Mouse (Mus musculus) naive thymus-derived CD4-positive, alpha-beta T cell, adult 2 months (primary cell): ENCODE measurements around the gene Tlx2.

Experiments
- DNase-seq: peaks from one replicate; pipeline ENCODE4 v3.0.0-alpha.2; 2011; ENCODE audit warnings: low read depth

Tlx2 gene

DNA sequence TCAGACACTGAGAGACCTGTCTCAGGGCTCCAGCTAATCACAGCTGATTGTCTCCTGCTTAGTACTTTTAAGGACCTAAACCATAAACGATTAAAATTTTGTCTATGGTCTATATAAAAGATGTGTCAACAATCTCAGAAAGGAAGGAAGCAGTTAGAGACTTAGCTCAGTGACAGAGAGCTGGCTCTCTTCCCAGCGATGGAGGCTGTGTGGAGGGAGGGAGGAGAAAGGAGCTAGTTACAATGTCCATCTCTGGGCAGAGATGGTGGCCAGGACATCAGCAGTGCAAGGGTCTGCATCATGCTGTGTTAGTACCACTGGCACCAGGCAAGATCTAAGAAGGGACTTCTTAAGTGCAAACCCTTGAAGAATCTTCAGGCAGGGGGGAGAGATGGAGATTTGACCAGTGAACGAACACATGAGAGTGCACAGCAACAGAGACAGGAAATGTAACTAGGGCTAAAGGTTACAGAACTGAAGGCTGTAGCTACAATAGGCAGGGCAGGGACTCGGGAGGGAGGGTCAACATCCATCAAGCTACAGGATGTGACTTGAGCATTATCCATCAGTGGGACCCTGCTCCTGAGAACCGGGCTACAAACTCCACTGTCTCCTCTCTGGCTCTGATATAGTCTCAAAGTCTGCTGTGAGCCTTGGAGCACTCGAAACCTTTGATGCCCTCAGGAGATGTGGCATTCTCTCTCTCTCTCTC lies 22.5 kb upstream of the Tlx2 start:
- no peak for DNase-seq

DNA sequence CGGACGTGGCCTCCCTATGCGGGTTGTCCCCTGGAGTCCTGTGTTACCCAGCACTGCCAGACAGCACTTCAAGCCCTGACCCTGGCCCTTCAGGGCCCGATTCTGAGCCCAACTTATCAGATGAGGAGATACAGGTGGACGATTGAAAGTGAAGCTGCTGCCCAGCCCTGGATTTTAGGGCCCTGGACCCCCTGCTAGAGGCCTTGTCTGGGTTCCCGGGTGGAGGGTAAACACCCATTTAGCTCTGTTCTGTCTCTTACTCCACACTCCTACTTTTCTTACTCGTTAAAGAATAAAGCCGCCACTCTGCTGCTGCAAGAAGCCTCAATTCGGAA lies 17.8 kb upstream of the Tlx2 start:
- no peak for DNase-seq

DNA sequence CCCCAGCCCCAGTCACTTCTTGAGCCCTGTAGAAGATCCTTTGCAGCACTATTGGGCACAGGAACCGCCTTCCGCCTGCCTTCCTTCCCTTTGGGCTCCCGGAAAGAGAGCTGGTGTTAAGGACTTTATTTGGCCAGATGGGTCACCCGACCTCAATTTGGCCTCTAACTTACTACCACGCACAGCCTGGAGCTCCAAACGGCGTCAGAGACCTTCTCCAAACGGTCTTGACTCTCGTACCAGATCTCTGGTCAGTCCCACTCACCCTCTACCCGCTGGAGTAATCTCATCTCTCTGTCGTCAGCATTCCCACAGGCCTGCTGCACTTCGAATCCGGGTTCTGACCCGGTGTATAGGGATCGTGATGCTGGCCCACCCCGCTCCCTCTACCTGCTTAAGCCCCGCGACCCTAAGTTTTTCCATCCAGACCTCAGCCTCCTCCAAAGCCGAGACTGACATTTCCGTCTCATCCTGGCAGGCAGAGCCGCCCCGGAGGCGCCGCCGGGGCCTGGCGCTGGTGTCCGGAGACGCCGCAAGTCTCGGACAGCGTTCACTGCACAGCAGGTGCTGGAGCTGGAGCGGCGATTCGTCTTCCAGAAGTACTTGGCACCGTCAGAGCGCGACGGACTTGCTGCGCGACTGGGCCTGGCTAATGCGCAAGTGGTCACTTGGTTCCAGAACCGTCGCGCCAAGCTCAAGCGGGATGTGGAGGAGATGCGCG lies 17.3 kb upstream of the Tlx2 start:
- no peak for DNase-seq

DNA sequence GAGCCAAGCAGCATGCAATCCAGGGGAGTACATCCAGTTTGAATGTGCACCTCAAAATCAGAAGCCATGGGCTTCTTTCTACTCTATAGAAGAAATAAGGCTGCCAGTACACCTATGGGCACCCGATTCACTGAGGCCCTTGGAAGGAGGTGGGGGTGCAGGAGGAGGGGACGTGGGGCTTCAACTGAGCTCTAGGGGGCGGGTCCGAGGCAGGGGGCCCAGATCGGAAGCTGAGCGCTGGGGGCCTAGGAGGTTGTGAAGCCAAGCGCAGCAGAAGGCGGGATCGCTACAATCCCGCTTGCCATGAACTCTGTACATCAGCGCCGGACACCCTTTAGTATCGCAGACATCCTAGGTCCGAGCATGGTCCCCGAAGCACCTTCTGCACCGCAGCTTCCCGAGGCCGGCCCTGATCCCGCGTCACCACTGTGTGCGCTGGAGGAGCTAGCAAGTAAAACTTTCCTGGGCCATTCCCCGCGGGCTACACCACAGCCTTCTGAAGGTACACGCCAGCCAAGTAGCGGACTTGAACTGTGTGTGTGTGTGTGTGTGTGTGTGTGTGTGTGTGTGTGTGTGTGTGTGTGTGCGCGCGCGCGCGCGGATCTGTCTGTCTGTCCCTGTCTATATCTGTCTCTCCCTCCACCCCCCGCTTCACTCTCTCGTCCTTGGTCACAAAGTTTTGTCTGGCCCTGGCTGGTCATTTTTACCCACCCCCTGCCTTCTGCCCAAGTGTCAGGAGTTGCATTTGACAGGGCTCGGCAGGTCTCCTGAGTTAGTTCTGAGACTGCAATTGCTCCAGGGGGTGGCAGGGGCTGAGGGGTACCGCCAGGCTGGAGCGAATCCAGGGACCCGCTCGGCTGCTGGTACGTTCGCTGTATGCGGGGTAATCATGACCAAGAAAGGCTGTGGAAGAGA lies 16.3 kb upstream of the Tlx2 start, which contains the start of gene Lbx2:
Lbx2 (plus strand) TSS at position 247 of the 915 bp plus-strand sequence.
- peak; percentile 55 for DNase-seq

DNA sequence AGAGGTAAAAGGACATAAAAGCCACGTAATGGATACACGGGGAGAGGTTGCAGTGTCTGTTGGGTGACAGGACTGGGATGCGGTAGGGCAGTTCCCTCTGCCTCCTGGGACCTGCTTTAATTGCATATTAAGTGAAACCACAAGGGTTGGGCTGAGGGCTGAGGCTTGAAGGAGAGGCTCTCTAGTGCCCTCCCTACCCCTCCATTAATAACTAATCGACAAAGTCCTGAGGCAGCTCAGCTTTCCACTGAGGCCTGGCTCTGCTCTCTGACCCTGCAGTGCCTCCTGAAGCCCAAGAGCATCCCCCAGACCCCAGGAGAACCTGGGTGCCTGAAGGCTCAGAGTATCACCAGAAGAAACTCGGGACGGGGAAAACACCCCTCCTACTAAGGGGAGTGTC lies 14.4 kb upstream of the Tlx2 start:
- no peak for DNase-seq

DNA sequence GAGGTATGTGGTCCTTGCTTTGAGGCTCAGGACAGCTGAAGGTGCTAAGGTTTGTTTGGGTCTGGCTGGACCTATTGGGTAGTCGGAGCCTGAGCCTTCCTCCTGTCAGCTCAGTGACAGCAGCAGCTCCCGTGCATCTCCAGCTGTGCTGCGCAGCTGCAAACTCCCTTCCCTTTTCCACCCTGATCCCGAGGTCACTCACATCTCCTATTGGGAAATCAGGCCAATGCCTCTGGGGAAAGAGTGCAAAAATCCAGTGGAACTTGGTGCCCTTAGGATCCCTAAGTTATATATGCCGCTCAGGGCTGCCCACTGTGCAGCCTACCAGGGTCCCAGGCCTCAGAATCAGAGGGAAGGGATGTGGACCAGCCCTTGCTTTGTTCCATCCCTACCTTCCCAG lies 13.4 kb upstream of the Tlx2 start:
- DNase-seq = no peak

DNA sequence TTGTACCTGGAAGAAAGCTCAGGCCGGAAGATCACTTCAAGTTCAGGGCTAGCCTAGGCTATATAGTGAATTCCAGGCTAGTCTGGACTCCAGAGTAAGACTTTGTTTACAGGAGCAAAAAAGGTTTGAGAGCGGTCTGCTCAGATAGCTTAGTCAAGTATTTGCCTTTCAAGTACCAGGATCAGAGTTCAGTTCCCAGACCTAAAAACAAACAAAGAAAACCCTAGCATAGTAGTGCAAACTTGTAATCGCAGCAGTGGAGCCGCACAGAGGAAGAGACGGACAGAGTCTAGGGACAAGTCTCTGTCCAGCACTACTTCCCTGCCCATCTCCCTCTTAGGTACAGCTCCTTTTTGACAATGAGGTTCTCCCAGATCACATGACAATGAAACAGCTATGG lies 10.1 kb upstream of the Tlx2 start:
- DNase-seq = no peak

DNA sequence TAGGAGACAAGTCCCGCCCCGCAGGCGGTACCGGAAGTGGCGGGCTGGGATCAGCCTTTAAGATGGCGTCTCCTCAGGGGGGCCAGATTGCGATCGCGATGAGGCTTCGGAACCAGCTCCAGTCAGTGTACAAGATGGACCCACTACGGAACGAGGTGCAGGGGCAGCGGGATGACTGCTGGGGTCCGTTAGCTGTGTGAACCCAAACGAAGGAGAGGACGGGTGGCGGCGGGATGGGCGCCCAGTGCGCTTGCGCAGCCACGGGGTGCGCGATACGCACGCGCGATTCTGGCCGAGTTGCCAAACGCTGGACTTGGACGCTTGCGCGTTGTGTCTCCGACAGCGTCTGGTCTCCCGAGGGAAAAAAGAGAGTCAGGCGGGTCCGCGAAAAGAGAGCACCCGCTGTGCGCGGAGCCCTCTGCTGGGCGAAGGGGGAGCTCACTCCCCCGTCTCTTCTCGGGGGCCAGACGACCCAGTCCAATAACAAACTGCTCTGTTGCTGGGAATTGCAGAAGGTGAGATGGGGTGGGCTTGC lies 8.3 kb upstream of the Tlx2 start:
- peak; percentile 100 for DNase-seq

DNA sequence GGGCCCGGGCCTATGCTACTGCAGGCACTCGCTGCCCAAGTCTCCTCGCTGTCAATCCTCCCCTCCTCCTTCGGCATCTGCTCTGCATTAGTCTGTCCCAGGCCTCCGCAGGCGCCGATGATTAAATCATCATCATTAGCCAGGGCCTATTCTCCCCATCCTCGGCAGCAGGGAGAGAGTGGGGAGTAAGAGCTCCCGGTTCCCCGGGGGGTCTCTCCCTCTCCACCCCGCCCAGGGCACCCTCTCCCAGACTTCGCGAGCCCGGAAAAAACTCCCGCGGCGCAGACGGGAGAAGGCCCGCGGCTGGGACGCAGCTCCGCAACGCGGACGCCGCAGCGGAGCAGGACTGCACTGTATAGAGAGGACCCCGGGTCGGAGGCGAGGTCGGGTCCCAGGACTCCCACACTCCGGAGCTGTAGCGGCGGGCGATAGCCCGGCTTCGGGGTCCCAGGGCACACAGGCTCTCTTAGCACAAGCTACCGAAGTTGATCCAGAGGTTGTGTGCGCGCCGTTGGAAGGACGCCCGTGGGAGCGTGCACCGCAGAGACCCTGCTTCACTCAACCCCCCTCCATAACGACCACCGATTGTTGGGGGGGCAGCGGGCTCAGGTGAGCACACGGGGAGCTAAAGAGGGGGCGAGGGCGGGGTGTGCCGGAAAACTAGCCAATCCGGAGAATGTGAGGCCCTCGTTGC lies 7.7 kb upstream of the Tlx2 start, which contains the start of gene Pcgf1:
Pcgf1 (plus strand) TSS at position 240 of the 694 bp plus-strand sequence.
- peak; percentile 56 for DNase-seq

DNA sequence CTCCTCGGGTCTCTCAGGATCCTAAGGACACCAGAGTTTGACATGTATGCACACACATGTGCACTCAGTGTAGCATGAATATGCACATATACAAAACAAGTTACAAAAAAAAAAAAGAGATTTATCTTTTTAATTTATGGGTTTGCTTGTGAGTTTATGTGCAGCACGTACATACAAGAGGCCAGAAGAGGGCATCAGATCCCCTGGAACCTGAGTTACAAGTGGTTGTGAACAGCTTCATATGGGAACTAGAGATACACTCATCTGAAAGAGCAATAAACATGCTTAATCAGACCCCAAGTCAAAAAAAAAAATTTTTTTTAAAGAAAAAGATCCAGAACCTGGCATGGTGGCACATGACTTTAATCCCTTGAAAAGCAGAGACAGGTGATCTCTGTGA lies 4.9 kb upstream of the Tlx2 start:
- DNase-seq = peak; percentile 77

DNA sequence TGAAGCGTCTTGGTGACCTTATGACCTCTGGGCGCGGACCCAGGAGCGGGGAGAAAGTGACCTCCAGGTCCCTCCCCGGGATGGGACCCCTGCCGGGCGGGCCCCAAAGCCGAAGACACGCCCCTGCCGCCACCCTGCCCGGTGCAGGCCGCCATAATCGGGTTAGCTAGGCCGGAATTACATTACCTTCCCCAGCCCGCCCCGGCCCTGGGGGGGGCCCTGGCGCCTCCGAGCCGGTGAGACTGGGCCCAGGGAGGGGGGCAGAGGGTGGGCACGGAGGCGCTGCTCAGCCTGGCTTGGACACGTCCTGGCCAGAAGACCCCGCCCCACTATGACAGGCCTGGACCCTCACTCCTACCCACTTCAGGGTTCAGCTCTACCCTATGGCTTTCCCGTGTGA lies 1.1 kb upstream of the Tlx2 start:
- DNase-seq = no peak

DNA sequence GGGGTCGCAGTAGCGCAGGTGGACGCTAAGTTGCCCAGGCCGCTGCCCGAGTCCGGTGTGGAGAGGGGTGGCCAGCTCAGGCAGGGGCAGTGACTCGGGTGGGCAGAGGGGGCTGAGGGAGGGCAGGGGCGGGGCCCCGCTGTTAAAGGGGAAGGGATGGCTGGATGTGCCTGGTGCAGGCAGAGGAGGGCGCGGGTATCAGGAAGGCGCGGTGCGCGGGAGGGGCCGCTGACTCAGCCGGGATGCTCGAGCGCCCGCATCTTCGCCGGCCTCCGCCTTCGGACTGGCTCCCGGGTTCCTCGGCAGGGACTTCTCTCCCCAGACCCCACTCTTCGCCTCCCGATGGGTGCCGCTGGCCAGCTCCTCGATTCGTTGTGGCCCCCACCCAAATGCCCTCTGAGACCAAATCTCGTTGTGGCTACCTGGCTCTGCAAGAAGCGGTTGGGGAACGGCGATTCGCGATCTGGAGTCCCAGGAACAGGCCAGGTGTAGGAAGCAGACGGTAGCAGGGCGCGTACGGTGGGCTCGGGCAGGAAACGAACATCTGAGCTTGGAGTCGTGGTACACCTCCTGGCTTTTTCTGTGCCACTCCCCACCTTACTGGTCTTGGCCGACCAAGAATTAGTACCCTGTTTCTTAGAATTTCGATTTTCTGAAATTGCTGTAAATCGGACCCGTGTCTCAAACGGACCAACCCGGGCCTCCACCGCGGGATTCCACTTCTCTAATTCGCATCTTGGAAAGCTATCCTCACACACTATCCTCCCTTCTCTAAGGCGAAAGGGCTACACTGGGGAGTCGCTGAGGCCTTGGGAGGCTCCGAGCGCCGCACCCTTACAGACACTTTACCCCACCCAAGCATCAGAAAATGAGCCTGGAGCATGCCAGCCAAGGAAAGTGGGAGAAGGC lies 472 bp upstream of the Tlx2 start:
- peak; percentile 62 for DNase-seq

DNA sequence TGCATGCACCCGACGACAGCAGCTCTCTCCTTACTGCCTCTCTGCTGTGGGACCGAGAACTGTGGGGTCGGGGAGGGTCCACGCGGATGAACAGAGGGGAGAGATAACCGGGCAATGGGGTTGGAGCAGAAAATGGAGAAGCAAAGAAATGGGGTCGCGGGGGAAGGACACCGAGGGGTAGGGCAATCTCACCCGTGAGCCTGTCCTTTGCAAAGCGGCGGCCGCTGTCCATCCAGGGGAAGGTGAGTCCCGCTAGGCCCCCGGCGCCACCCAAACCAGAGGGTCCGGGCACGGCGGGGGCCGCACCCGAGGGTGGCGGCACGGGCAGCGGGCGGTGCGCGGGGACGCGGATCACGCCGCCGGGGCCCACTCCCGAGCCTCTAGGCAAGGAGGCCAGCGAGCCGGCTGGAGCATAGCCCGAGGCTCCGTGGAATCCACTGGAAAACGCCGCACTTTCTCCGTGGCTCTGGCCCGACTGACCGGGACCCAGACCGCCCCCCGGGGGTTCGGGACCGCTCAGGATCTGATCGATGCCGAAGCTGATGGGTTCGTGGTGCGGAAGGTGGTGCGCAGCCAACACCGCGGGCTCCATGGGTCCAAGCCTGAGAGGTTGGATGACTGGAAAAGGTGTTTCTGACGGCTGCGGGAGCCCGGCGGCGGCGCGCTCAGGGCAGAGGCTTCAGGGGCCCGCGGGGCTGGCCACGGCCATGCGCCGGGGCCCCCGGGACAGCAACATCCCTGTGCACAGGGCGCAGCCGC lies 426 bp downstream of the Tlx2 start:
- no peak for DNase-seq

DNA sequence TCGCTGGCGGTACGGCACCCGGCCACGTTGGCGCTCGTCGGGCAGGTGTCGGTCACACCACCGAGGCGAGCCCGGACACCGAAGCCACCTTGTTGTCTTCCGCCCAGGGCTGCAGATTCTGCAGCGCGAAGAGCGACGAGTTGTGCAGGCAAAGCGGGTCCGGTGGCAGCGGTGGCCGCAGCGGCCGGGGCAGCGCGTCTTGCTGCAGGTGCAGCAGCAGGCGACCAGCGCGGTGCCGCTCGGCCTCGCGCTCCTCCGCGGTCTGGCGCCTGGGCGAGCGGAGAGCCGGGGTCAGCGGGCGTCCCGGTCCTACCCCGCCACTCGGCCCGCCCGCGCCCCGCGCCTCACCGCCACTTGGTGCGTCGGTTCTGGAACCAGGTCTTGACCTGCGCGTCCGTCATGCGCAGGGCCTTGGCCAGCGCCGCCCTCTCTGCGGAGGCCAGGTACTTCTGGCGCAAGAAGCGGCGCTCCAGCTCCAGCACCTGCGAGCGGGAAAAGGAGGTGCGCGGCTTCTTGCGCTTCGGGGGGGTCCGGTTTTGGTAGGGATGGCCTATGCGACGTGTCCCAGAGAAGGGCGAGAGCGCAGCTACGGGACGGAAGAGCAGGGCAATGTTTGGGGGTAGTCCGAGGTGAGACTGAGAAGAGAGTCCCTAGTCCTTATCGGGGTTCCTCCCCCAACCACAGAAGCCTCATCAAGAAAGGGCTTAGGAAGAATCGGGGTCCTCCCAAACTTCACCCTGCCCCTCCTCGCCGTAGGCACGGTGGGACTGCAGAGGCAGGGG lies 1.2 kb downstream of the Tlx2 start:
- no peak for DNase-seq

DNA sequence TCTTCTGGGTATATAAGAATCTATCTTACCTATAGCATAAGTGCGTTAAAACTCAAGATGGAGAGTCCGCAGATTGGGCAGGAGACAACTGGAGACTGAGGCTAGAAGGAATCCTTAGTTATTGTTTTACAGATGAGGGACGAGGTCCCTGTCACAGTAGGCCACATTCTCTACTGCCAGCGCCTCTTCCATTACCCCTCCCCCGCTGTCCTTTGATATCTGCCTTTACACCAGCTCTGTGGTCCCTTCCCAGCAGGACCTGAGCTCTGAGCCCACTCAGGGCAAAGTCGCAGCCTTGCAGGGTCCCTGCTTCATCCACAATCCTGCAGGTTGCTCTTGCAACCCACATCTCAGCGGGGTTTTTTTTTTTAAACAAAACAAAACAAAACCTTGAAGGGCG lies 1.9 kb downstream of the Tlx2 start:
- DNase-seq = no peak

DNA sequence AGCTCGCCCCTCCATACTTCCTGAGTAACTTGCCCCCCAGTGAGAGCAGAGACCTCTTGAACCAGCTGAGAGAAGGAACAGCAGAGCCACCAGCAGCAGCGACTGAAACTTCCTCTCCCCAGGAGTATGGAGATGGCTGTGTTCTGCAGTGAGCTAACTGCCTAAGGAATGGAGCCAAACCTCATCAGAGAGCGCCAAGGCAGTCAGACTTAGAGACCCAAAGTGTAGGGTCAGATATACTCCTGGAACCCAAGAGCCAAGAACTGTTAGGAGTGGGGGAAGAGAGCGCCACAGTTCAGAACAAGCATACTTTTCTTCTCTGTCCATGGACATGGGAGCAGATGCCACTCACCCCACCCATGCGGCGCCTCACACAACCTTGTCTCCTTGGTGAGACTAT lies 3.7 kb downstream of the Tlx2 start:
- DNase-seq = no peak

DNA sequence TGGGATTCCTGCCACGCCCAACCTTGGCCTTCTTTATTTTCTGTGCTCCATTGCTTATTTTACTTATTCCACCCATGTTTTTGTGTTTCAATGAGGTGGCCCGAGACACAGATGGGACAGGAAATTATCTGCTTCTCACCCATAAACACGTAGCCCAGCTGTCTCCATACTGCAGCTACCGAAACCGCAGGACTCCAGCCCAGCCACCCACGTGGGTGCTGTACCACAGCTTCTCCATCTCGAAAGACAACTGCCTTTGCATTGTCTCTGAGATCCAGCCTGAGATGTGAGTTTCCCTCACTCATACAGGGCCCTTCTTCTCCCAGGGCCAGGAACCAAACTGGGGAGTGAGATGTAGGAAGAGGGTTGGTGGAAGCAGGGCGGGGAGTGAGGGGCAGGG lies 4.1 kb downstream of the Tlx2 start:
- DNase-seq = no peak

DNA sequence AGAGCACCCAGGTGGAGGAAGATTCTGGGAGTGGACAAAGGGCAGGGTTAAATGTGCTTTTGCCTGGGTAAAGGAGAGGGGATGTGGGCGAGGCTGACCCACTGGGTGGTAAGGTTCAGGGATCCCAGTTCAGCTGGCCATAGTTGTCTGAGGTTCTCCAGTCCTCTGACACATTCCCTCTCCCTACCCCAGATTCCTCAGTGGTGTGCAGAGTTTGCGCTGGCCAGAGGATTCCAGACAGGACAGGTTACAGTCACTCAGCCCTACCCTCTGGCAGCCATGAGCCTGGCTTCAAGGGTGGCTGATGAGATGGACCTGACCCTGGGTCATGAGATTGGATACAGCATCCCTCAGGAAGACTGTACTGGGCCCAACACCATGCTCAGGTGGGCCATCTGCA lies 11.4 kb downstream of the Tlx2 start:
- no peak for DNase-seq

DNA sequence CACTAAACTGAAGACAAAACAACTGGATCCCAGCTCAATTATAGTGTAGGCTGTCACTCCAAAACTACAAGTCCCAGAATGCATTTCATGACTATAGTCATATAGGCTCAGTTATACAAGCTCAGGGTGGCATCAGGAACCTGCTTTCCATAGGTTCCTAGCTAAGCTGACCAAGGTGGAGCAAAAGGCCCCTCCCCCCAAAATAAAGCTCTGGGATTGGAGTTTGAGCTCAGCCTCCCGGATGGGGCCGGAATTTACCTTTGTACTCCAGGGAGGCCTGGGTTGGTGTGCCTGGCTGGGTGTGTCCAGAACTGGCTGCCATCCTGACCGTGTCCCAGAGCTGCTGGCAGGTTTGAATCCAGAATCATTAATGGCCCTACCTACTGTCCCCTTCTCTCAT lies 12.3 kb downstream of the Tlx2 start, which contains the start of gene Dqx1:
Dqx1 (plus strand) TSS at position 55 of the 400 bp plus-strand sequence.
- DNase-seq = no peak
